Mouse (Mus musculus): ENCODE results near the gene Ttyh1.

GRCm38 (mm10) chr7:4119344-4119902, at the start of gene Ttyh1:
- TF ChIP-seq HCFC1 (IDR thresholded peaks at IDR 0.05; ENCODE audit: borderline replicate concordance, insufficient read depth, low read length) (no peak), MAFK (IDR thresholded peaks at IDR 0.05; ENCODE audit: insufficient read depth, low read depth, low read length) (no peak)

Measured in ES-E14 (cell line).